In genomic region chr12:52833141-52833540, GRCm38 (mm10) we compare ENCODE assay signal across 19 mouse cellular contexts.
DNase-seq lines count a peak whose midpoint lies in the region; ATAC-seq and TF ChIP-seq lines count a peak whose summit lies in the region.
"Had no signal": no experiment of that assay in that cellular context is flagged by ENCODE, and none has a peak within 500 bp of the region (broad histone marks: within the 10 kb centered on the region; RNA-seq: fewer than 3 reads in every experiment).

No protein-coding gene starts in this region.

- H3K27ac ChIP-seq in hindbrain, embryonic 10.5 days, result peak overlapping the region; percentile 40; the same call in 1 of the 2 replicates
- H3K27ac ChIP-seq in hindbrain, postnatal 0 days, result no peak overlapping the region
- H3K27ac ChIP-seq in kidney, embryonic 15.5 days, result no peak overlapping the region
- H3K27ac ChIP-seq: forebrain, embryonic 13.5 days; heart, embryonic 13.5 days; limb, embryonic 12.5 days; liver, embryonic 13.5 days had no signal

- TF ChIP-seq CTCF in hindbrain, postnatal 0 days (IDR thresholded peaks at IDR 0.05; ENCODE audit: low read depth), result no peak

- H3K4me1 ChIP-seq in hindbrain, embryonic 10.5 days (replicated peaks), result peaks cover 53% of the 10 kb centered on the region
- H3K4me1 ChIP-seq in hindbrain, postnatal 0 days (ENCODE audit: insufficient read depth, low read length), result peaks cover 13% of the 10 kb centered on the region; the same call in 1 of the 2 replicates
- peaks cover 24% of the 10 kb centered on the region for H3K4me1 ChIP-seq in kidney, embryonic 15.5 days

- H3K4me2 ChIP-seq in hindbrain, postnatal 0 days (ENCODE audit: low read depth, low read length), result no peak overlapping the region
- H3K4me2 ChIP-seq in kidney, embryonic 15.5 days, result no peak overlapping the region
- H3K4me2 ChIP-seq: forebrain, embryonic 13.5 days; heart, embryonic 13.5 days; limb, embryonic 12.5 days; liver, embryonic 13.5 days had no signal

- H3K36me3 ChIP-seq in hindbrain, embryonic 10.5 days, result no peaks in the 10 kb centered on the region
- H3K36me3 ChIP-seq in hindbrain, postnatal 0 days (ENCODE audit: insufficient read depth, low read length), result no peaks in the 10 kb centered on the region
- no peaks in the 10 kb centered on the region for H3K36me3 ChIP-seq in kidney, embryonic 15.5 days
- H3K36me3 ChIP-seq: heart, embryonic 13.5 days; limb, embryonic 12.5 days; liver, embryonic 13.5 days had no signal

- 69% methylated on average over 6 of the region's 6 CpGs for WGBS in hindbrain, embryonic 10.5 days
- WGBS in hindbrain, postnatal 0 days, result 50% methylated on average over 6 of the region's 6 CpGs
- 67% methylated on average over 6 of the region's 6 CpGs for WGBS in kidney, embryonic 15.5 days

- ATAC-seq in hindbrain, postnatal 0 days, result no peak
- ATAC-seq in kidney, embryonic 15.5 days (replicated peaks; ENCODE audit: low FRiP score), result no peak
- ATAC-seq: Patski had no signal

- no peak for DNase-seq in hindbrain, embryonic 10.5 days (ENCODE audit: low spot score)
- DNase-seq in hindbrain, postnatal 0 days (ENCODE audit: low spot score), result no peak
- DNase-seq in right cerebral cortex, adult 18-20 months, result peak; percentile 78
- no peak for DNase-seq in right cerebral cortex, postnatal 14 days
- peak; percentile 68 to 72 for DNase-seq in left cerebral cortex, adult 9 months (ENCODE audit: low spot score in 2 of 2)
- no peak for DNase-seq in urinary bladder, postnatal 10 days (ENCODE audit: low spot score)
- DNase-seq: adrenal gland, postnatal 36 days; cerebellum, adult 9-10 months; heart, adult 11 months; heart, postnatal 36 days; kidney, adult 2 months; kidney, postnatal 4 days; liver, embryonic 13.5 days; midbrain, embryonic 14.5 days had no signal

- H3K27me3 ChIP-seq in hindbrain, embryonic 10.5 days (ENCODE audit: insufficient read depth, poor library complexity, severe bottlenecking), result no peaks in the 10 kb centered on the region
- no peaks in the 10 kb centered on the region for H3K27me3 ChIP-seq in hindbrain, postnatal 0 days (ENCODE audit: insufficient read depth, low read length)
- H3K27me3 ChIP-seq in kidney, embryonic 15.5 days, result no peaks in the 10 kb centered on the region
- H3K27me3 ChIP-seq: forebrain, embryonic 13.5 days; heart, embryonic 13.5 days; limb, embryonic 12.5 days; liver, embryonic 13.5 days; Patski had no signal

- H3K4me3 ChIP-seq in hindbrain, embryonic 10.5 days, result no peak overlapping the region
- H3K4me3 ChIP-seq in hindbrain, postnatal 0 days (ENCODE audit: low read length), result no peak overlapping the region
- H3K4me3 ChIP-seq in kidney, embryonic 15.5 days (replicated peaks), result no peak overlapping the region
- H3K4me3 ChIP-seq: forebrain, embryonic 13.5 days; heart, embryonic 13.5 days; limb, embryonic 12.5 days; liver, embryonic 13.5 days had no signal

- no peaks in the 10 kb centered on the region for H3K9me3 ChIP-seq in hindbrain, embryonic 10.5 days
- H3K9me3 ChIP-seq in hindbrain, postnatal 0 days (ENCODE audit: low read length), result no peaks in the 10 kb centered on the region
- no peaks in the 10 kb centered on the region for H3K9me3 ChIP-seq in kidney, embryonic 15.5 days (replicated peaks)
- H3K9me3 ChIP-seq: forebrain, embryonic 13.5 days; heart, embryonic 13.5 days; limb, embryonic 12.5 days; liver, embryonic 13.5 days had no signal

- no peak overlapping the region for H3K9ac ChIP-seq in hindbrain, postnatal 0 days (replicated peaks; ENCODE audit: low read length)
- no peak overlapping the region for H3K9ac ChIP-seq in kidney, embryonic 15.5 days
- H3K9ac ChIP-seq: forebrain, embryonic 13.5 days; heart, embryonic 13.5 days; limb, embryonic 12.5 days; liver, embryonic 13.5 days had no signal

Comparison
In these comparisons a context has a peak if more than half of its experiments do, and no peak if none do; other contexts are left out.
1. DNase-seq: peak in right cerebral cortex, adult 18-20 months (single experiment) and left cerebral cortex, adult 9 months (2 of 2); none in hindbrain, embryonic 10.5 days (single experiment), hindbrain, postnatal 0 days (single experiment), right cerebral cortex, postnatal 14 days (single experiment) and urinary bladder, postnatal 10 days (single experiment).